Mouse (Mus musculus) kidney, postnatal 25 days (tissue): ENCODE measurements around the gene Aloxe3.

Experiments
- DNase-seq, 2 experiments: peaks; one replicate each; pipeline ENCODE4 v3.0.0; 2021; ENCODE audit warnings: mixed read lengths in 2 of 2

The Aloxe3 gene

GRCm38 (mm10) chr11:69185031-69185430 is 59.3 kb downstream of the Aloxe3 start:
- DNase-seq: no peak

GRCm38 (mm10) chr11:69185936-69186335 is 60.2 kb downstream of the Aloxe3 start:
- no peak for DNase-seq

GRCm38 (mm10) chr11:69192840-69193239 is 67.1 kb downstream of the Aloxe3 start:
- peak in 1 of 2 experiments; percentile 30 for DNase-seq

DNA sequence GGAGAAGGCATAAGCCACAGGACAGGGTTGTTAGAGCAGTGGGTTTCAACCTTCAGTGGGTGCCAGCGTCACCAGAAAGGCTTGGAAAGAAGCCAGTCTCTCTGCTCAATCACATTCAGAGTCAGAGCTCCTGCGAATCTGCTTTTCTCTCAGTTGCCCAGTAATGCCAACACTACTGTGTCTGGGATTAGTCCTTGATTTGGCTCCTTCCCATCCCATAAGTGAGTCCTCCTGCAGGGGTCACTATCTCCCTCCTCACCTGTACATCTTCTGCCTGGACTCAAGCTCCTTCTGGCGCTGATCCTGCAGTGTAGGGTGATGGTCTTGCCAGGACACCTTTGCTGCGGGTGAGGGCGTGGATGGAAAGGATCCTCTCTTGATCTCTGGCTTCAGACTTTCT is 71.1 kb downstream of the Aloxe3 start:
- peak in 1 of 2 experiments; percentile 11 for DNase-seq

- DNase-seq: no peak
Observed at GRCm38 (mm10) chr11:69197194-69197593, 71.5 kb downstream of the Aloxe3 start.

- DNase-seq: no peak
Observed at GRCm38 (mm10) chr11:69197743-69198142, 72.0 kb downstream of the Aloxe3 start, which contains the start of gene Alox8. TSS of gene Alox8 (minus strand) at chr11:69197843.
